Mouse (Mus musculus): ENCODE measurements around the gene Gm21988. TPM values are rescaled to one million over a fixed set of nuclear protein-coding genes. Genes with fewer than 3 reads are reported as not detected.

Gm21988 gene
- polyA plus RNA-seq, 1 experiment from 2014 or later, result 14.1 TPM

DNA sequence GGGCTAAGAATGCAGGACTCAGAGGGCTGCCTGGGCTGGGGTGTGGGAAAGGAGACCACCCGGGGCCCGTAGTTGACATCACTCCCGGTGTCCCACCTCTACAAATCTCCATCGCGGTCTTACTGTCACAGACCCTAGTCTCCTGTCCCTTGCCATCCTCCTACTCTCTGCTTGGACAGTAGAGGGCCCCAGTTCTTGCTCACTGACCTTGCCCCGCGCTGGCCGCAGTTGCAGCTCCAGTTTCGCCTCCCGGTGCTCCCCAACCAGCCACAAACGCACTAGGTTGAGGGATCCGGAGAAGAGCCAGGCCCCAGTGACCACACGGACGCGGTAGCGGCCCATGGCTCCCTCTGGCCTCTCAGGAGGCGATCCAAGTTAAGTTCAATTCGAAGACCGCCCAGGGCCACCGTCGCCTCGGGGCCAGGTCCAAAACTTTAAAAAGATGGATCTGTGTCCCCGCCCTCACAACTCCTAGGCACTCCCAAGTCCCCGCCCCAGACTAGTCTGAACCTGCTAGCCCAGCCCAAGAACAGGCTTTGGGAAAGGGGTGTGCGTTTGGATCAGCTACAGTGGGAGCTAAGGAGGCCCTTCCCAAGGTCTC is 15.4 kb upstream of the Gm21988 start, which contains the start of gene Alox12:
Gene Alox12 (minus strand): TSS at position 423 of the 601 bp plus-strand sequence.
- Histone ChIP-seq H3K27me3 (replicated peaks) (peaks cover 49% of the 10 kb centered on the region), H3K9ac (no peak within 1 kb of the TSS), H3K27ac (no peak within 1 kb of the TSS), H3K36me3 (replicated peaks) (no peaks in the 10 kb centered on the region), H3K4me3 (peak within 1 kb of the TSS; percentile 15), H3K9me3 (no peaks in the 10 kb centered on the region), H3K4me2 (peak within 1 kb of the TSS; percentile 38), H3K4me1 (0 out of 2 replicates have a peak, but pooled peaks cover 11% of the 10 kb centered on the region)
- WGBS, result 1% methylated on average over 25 of the region's 25 CpGs
- no peak for ATAC-seq (replicated peaks)

DNA sequence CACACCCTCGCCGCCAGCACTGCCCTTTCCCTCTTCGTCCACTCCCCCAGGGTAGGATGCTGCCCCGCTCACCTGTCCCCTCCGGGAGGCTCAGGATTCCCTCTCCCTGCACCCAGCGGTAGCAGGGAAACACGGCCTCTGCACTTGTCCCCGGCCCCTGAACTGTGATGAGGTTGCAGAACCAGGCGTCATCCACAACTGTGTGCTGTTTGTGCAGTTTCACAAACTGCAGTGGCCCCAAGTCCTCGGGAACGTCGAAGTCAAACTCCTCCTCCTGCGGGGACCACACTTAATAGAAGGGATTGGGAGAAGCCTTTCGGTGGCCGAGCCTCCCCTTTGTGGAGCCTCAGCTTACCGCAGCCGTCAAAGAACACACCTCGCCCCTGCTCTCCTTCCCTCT is 14.7 kb upstream of the Gm21988 start:
- Histone ChIP-seq H3K4me3 (no peak overlapping the region), H3K27me3 (replicated peaks) (peaks cover 49% of the 10 kb centered on the region)
- WGBS, result 6% methylated on average over 18 of the region's 18 CpGs

DNA sequence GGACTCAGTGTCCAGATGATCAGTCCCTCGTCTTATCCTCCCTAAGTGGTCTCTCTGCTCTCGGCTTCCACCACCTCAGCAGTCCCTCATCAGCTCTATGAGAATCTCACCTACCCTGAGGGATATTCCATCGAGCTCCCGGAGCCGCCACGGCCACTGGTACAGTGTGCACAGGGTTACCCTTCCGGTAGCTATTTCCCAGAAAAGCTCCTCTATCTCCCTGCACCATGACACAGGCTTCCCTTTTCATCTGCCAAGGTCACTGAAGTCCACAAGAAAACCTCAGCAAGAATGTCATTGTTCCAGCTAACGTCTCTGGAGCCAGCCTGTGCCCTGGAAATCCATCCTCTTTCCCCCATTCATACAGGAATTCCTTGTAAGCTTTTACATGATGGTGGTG is 12.2 kb upstream of the Gm21988 start:
- H3K27ac ChIP-seq, result no peak overlapping the region
- H3K4me2 ChIP-seq, result no peak overlapping the region
- peaks cover 49% of the 10 kb centered on the region for H3K27me3 ChIP-seq (replicated peaks)
- no peak for ATAC-seq (replicated peaks)
- 0 out of 2 replicates have a peak, but pooled peaks cover 11% of the 10 kb centered on the region for H3K4me1 ChIP-seq
- no peaks in the 10 kb centered on the region for H3K9me3 ChIP-seq
- WGBS, result 81% methylated on average over 8 of the region's 8 CpGs
- H3K9ac ChIP-seq, result no peak overlapping the region
- no peaks in the 10 kb centered on the region for H3K36me3 ChIP-seq (replicated peaks)
- H3K4me3 ChIP-seq, result no peak overlapping the region

More for the DNA sequence above, 14.7 kb upstream of the Gm21988 start:
- no peaks in the 10 kb centered on the region for H3K9me3 ChIP-seq
- H3K4me2 ChIP-seq, result peak overlapping the region; percentile 38; the same call in 1 of the 2 replicates
- H3K4me1 ChIP-seq, result 0 out of 2 replicates have a peak, but pooled peaks cover 11% of the 10 kb centered on the region
- H3K36me3 ChIP-seq (replicated peaks), result no peaks in the 10 kb centered on the region
- H3K27ac ChIP-seq, result no peak overlapping the region
- ATAC-seq (replicated peaks), result no peak
- H3K9ac ChIP-seq, result no peak overlapping the region

DNA sequence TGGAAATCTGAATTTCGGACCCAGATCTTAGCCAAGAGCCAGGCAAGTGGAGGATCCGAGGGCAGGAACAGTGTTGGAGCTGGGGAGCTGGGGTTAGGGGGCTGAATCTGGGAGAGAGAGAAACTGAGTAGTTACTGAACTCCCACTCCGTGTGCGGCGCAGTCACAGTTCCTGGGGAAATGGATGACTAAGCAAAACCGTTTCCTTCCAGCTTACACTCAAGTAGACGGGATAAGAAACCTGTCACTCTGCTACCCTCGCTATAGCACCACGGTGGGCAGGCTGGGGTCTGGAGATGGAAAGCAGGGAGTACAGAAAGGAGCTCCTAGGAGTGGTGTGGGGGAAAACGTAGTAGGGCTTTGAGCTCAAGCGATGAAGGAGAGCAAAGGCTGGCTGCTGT is 10.5 kb upstream of the Gm21988 start:
- no peak overlapping the region for H3K9ac ChIP-seq
- peaks cover 44% of the 10 kb centered on the region for H3K27me3 ChIP-seq (replicated peaks)
- H3K4me1 ChIP-seq, result 0 out of 2 replicates have a peak, but pooled peaks cover 10% of the 10 kb centered on the region
- WGBS, result 78% methylated on average over 11 of the region's 11 CpGs
- no peak overlapping the region for H3K4me3 ChIP-seq
- no peaks in the 10 kb centered on the region for H3K36me3 ChIP-seq (replicated peaks)
- no peaks in the 10 kb centered on the region for H3K9me3 ChIP-seq
- no peak for ATAC-seq (replicated peaks)
- no peak overlapping the region for H3K4me2 ChIP-seq
- no peak overlapping the region for H3K27ac ChIP-seq

DNA sequence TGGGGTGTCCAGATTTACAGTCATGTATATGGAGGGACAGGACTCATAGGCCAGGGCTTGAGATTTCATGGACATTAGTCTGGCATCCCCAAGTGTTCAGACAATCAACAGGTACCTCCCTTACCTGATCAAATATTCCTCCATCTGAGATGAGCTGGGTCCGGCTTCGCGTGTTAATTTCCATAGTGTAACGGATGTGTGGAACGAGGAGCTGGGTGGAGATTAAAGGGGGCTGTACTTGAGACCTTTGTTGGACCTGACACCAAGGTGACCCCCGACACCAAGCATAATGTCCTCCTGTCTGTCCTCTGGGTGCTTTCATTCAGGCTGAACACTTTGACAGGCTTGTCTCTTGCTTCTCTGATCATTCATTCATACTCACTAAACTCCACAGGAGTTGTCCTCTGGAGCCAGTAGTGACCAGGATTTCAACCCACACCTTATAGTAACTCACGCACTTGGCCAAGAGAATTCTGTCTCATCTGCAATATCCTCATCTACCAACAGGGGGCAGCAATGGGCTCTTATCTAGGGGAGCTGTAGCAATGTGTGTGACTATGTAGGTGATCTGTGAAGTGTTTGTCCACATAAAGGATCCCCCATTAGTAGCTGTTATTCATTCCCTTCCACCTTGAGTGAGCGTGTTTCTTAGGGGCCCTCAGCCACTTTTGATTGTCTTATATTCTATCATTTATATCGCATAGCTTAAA is 7.7 kb upstream of the Gm21988 start:
- Histone ChIP-seq H3K36me3 (replicated peaks) (no peaks in the 10 kb centered on the region), H3K27me3 (replicated peaks) (peaks cover 21% of the 10 kb centered on the region), H3K4me1 (no peaks in the 10 kb centered on the region), H3K4me2 (no peak overlapping the region), H3K9me3 (no peaks in the 10 kb centered on the region), H3K9ac (no peak overlapping the region), H3K4me3 (no peak overlapping the region), H3K27ac (no peak overlapping the region)
- ATAC-seq (replicated peaks), result no peak
- 44% methylated on average over 9 of the region's 9 CpGs for WGBS

DNA sequence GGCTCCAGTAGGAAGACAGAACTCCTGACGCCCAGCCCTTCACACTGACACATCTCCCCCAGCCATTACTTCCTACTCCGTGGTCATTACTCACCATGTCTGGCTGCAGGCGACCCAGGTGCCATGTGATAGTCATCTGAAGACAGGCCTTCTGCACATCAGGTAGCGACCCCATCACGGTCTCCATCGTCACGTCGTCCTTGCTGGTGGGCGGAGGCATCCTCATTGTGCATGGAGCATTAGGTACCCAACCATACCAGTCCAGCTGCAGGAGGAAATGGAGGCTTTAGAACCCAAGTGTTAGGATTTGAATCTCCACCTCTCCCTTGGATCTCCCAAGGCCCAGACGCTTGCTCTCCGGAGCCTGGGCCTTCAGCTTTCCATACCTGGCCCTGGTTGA is 3.0 kb upstream of the Gm21988 start:
- Histone ChIP-seq H3K27me3 (replicated peaks) (peaks cover 5% of the 10 kb centered on the region), H3K36me3 (replicated peaks) (no peaks in the 10 kb centered on the region), H3K4me1 (peaks cover 19% of the 10 kb centered on the region), H3K9me3 (no peaks in the 10 kb centered on the region), H3K27ac (no peak overlapping the region), H3K4me2 (no peak overlapping the region), H3K4me3 (no peak overlapping the region), H3K9ac (no peak overlapping the region)
- WGBS, result 67% methylated on average over 11 of the region's 11 CpGs
- no peak for ATAC-seq (replicated peaks)

DNA sequence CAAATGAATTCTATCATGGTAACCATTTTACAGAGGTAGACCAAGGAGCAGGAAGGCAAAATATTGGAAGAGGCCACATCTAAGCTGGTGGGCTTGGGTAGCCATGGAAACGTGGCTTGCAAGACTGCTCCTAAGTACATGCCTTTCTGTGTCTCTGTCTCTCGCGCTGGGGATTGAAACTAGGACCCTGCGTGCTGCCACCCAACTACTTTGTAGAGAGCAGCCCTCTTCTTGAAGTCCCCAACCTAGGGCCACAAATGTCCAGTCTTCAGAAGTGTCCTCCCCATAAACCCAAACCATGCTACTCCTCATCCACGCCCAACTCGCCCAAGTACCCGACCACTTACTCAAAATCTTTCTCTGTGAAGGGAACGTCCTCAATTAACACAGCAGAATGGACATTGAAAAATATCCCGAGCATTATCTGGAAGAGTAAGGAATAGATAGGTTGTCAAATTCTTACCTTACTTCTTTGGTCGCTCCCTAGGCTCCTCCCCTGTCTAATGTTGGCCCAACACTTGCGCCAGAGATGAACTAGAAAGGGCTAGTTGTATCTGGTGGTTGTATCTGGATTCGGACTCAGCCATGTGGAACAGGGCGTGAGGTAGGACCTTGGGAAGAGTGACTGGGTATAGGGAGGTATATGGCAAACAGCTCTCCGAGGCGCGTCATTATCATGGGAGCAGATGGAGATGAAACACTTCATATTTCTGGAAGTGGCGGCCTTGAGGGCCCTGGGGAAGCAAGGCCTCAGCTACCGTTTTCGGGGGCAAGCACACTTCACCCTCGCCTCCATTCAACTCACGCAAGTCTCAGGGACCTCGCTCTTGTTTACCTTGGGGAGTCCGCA is 814 bp downstream of the Gm21988 start:
- WGBS, result 11% methylated on average over 23 of the region's 23 CpGs
- H3K9ac ChIP-seq, result peak overlapping the region; percentile 97

DNA sequence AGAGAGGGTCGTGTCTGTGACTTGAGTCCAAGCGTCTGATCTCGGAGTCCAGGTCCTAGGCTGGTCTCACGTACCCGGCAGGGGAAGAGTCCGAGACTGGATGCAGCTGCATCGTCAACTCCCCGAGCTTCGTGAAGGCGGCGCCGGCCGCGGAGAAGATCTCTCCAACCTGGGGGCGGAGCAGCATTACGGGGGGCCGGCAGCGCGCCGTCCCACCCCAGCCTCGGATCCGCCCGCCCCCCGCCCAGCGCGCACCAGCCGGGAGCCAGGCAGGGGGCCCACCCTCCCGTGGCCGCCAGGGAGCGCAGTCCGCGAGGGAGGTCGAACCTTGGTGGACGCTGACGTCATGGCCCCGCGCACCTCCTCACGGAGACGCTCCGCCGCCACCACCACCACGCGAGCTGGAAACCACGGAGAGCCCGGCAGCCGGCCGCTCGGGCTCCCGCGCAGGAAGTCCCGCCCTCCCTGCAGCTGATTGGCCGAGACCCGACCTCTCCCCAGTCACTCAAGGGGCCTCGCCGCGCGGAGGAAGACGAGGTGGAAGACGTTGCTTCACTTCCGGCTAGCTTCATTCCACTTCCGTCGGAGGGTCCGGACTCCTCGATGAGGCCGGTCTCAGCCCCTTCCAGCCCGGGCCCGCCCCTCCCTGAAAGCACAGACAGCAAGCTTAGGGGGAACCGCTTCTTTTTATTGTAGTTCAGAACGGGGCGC is 2.0 kb downstream of the Gm21988 start, which contains the start of gene 0610010K14Rik:
Gene 0610010K14Rik (minus strand): TSS at position 458 of the 711 bp plus-strand sequence.
- H3K36me3 ChIP-seq (replicated peaks), result peaks cover 8% of the 10 kb centered on the region; the same call in 1 of the 2 replicates
- ATAC-seq (replicated peaks), result peak; percentile 94
- WGBS, result under 1% methylated on average over 70 of the region's 70 CpGs
- peak within 1 kb of the TSS; percentile 96 for H3K4me3 ChIP-seq
- H3K27ac ChIP-seq, result peak within 1 kb of the TSS; percentile 93
- H3K4me2 ChIP-seq, result peak within 1 kb of the TSS; percentile 92
- H3K4me1 ChIP-seq, result peaks cover 33% of the 10 kb centered on the region
- no peaks in the 10 kb centered on the region for H3K9me3 ChIP-seq
- peak within 1 kb of the TSS; percentile 97 for H3K9ac ChIP-seq
- H3K27me3 ChIP-seq (replicated peaks), result no peaks in the 10 kb centered on the region

More for the DNA sequence above, 814 bp downstream of the Gm21988 start:
- H3K27ac ChIP-seq, result peak overlapping the region; percentile 93
- H3K4me2 ChIP-seq, result peak overlapping the region; percentile 92
- no peak for ATAC-seq (replicated peaks)
- H3K4me3 ChIP-seq, result peak overlapping the region; percentile 96
- peaks cover 29% of the 10 kb centered on the region for H3K4me1 ChIP-seq
- no peaks in the 10 kb centered on the region for H3K9me3 ChIP-seq
- H3K36me3 ChIP-seq (replicated peaks), result peaks cover 8% of the 10 kb centered on the region; the same call in 1 of the 2 replicates
- no peaks in the 10 kb centered on the region for H3K27me3 ChIP-seq (replicated peaks)

DNA sequence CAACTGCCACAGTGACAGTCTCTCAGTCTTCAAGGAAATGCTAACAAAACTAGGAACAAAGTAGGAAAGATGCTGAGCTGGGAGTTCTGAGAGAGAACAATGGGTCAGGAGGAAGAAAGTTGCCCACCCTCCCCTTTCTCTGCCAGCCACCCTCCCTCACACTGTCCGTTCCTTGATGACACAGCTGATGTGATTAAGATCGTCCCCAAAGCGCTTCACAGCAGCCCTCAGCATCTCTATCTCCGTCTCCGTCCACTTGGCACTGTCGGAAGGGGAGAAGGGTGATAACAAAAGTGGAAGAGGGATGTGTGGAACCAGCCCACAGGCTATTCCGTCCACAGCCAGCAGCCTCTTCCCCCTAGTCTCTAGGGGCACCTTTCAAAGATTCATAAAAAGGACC is 2.9 kb downstream of the Gm21988 start:
- Histone ChIP-seq H3K9me3 (no peaks in the 10 kb centered on the region), H3K4me2 (peak overlapping the region; percentile 92), H3K4me3 (peak overlapping the region; percentile 96), H3K27me3 (replicated peaks) (no peaks in the 10 kb centered on the region), H3K4me1 (peaks cover 33% of the 10 kb centered on the region), H3K9ac (peak overlapping the region; percentile 70), H3K27ac (peak overlapping the region; percentile 93), H3K36me3 (replicated peaks) (peaks cover 8% of the 10 kb centered on the region; the same call in 1 of the 2 replicates)
- no peak for ATAC-seq (replicated peaks)
- WGBS, result 30% methylated on average over 7 of the region's 7 CpGs

DNA sequence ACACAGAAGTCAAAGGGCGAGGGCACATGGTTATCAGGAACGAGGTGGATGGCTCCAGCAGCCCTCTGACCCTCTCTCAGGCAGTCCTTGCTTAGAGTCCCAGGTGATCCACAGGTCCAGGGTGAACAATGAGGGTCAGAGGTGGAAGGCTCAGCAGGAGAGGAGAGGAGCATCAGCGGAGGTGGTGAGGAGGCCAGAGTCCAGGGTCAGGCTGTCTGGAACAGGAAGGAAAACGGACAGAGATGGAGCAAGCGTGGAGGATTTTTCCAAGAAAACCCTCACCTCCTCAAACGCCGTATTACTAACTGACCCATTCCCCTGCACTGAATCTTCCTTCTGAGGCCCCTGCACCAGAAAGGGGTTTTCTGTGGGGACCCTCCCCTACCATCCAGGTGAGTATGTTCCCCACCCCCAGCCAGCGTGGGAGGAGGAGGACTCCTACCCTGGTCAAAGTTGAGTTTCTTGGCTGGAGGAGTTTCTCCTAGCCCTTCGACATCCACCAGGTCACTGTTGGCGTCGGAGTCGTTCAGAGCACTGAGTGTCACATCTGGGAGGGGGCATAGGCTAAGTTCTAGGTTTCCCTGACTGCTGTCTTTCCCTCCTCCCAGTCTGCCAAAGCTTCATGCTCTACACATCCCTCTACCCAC is 4.3 kb downstream of the Gm21988 start:
- ATAC-seq (replicated peaks), result no peak
- Histone ChIP-seq H3K36me3 (replicated peaks) (peaks cover 8% of the 10 kb centered on the region; the same call in 1 of the 2 replicates), H3K27me3 (replicated peaks) (peaks cover 4% of the 10 kb centered on the region), H3K9ac (no peak overlapping the region), H3K9me3 (no peaks in the 10 kb centered on the region), H3K4me2 (no peak overlapping the region), H3K4me1 (peaks cover 29% of the 10 kb centered on the region), H3K27ac (no peak overlapping the region), H3K4me3 (no peak overlapping the region)
- 91% methylated on average over 12 of the region's 12 CpGs for WGBS

DNA sequence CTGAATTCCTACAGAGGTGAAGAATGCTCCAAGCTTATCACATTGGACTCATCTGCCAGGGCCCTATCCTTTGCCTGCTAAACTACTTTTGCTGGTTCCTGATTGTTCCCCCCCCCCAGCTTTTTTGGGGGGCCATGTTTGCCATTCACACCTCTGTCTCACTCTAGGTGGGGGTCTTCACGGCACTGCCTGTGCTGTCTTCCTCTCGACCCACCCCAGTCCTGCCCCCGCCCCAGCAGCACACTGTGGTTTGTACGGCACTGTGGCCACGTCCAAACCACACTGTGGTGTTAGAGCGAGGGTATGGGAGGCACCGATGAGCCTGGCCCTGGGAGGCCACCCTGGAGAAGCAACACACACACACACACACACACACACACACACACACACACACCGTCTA is 5.1 kb downstream of the Gm21988 start:
- 92% methylated on average over 8 of the region's 8 CpGs for WGBS

More for the DNA sequence above, 5.1 kb downstream of the Gm21988 start:
- ATAC-seq (replicated peaks), result no peak
- no peaks in the 10 kb centered on the region for H3K9me3 ChIP-seq
- H3K9ac ChIP-seq, result no peak overlapping the region
- peaks cover 13% of the 10 kb centered on the region for H3K27me3 ChIP-seq (replicated peaks)
- no peak overlapping the region for H3K27ac ChIP-seq
- H3K4me1 ChIP-seq, result peaks cover 31% of the 10 kb centered on the region
- peaks cover 8% of the 10 kb centered on the region; the same call in 1 of the 2 replicates for H3K36me3 ChIP-seq (replicated peaks)
- H3K4me3 ChIP-seq, result no peak overlapping the region
- no peak overlapping the region for H3K4me2 ChIP-seq
